Mouse (Mus musculus): Measurements from ENCODE around the gene Lingo1.

Gene Lingo1

DNA sequence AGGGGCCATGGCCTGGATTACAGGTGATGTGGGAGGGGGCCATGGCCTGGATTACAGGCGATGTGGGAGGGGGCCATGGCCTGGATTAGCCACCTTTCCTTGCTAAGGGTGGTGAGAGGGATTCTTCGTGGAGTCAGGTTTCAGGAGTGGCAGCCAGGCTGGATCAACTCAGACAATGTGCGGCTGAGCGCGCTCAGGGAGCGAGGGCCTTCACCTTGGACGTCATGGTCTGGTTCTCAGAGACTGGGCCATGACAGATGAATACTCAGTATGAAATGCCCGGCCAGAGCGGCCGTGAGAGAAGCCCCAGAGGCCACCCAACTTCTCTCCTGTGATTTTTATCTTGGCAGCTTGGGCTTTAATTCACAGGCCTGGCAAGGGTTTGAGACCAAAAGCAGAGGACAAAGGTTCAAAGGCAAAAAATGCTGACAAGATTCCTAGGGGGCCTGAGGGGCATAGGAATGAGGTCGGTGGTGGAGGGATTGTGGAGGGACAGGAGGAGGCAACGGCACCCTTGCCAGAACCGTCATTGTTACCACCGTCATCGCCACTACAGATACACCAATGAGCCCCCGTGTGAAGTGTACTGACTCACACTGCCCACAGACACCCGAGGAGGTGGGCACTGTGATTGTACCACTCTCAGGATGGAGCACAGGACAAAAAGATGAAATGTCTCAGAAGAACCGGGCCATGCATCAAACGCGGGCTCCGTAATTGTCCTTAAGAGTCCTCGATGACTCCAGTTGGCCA, 117.2 kb downstream of the Lingo1 start:
- no peak for DNase-seq (ENCODE audit: low spot score)

DNA sequence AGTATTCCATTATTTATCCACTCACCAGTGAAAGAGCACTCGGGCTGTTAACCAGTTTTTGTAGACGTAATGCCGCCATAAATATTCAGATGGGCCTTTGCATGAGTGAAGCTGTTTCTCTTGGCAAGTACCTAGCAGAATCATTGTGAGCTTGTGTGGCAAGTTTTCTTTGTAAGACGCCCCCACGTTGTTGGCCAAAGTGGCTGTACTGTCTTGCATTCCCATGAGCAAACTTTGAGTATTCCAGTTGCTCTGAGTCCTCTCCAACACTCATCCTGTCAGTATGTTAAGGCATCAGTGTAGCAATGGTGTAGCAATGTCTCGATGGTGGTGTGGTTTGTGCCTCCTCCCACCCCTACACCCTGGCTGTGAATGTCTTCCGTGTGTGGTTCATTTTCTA, 120.6 kb downstream of the Lingo1 start:
- DNase-seq (ENCODE audit: low spot score) = no peak

DNA sequence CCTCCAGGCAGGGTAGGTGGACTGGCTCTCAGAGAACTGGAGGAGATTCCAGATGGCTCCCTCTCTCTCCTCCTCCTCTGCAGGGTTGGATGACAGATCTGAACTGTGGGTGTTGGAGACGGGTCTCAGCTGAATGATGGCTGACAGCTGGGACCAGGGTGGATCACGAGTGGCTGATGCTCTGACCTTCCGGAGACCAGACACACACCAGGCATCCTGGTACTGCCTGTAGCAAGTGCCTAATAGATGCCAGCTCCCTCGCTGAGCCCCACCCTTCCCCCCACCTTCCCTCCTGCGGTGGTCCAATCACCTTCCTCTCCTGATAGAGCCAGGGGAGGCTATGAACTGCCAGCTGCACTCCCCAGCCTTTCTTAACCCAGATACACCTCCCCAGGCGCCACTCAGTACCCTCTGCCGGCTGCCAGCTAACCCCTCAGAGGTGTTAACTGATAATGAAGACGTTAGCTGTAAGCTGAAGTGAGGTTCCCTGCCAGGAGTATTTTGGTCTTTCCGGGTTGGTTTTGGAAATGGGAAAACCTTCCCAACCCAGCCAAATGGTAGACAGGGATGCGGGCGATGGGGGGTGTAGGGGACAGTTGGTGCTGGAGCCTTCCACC, 126.6 kb downstream of the Lingo1 start:
- DNase-seq (ENCODE audit: low spot score) = no peak

DNA sequence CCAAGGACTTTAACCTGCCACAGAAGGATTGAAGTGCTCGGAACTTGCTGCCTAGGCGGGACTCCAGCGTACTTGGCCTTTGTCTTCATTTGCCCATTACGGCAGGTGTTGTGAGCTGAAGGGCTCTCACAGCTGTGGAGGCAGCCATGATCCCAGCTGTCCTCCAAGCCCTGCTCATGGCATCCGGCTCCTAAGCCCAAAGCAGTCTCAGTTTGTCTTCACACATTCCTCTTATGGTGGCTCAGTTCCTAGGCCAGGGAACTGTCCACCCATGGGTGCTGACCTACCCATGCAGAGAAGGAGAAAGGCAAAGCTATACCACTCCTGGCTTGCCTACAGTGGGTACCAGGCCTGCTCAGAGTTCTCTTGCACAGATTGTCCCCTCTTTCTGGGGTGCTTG, 132.1 kb downstream of the Lingo1 start:
- DNase-seq (ENCODE audit: low spot score) = no peak

DNA sequence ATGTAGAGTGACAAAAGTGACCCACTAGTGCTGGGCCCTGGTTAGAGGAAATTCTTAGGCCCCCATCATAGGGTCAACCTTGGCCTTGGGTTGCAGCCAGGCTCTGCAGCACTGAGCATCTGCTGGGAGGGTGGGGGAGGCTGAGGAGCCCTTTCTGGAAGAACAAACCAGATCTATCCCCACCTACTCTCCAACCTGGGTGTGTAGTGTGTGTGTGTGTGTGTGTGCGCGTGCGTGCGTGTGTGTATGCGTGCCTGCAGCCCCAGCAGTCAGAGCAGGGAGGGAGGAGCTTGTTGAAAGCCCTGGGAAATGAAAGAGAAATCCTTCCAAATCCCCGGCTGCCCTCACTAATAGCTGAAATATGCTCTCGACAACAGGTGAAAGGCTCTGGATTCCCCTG, 133.3 kb downstream of the Lingo1 start:
- no peak for DNase-seq (ENCODE audit: low spot score)

DNA sequence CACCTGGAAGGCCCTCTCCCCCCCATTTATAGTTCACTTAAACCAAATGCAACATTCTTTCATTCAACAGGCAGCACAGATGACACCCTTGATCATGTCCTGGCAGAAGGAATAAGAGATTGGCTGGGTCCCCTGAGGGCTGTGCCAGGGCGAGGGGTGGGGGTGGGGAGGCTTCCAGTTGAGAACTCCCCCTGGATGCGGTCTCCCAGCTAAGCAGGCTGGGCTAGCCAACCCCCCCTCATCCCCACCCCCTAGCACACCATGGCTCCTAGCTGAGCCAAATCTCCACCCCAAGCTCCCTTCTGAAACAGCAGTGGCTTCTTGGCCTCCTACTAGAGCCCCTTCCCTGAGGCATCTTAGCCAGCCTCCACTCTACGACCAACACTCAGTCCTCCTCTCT, 133.9 kb downstream of the Lingo1 start:
- no peak for DNase-seq (ENCODE audit: low spot score)

DNA sequence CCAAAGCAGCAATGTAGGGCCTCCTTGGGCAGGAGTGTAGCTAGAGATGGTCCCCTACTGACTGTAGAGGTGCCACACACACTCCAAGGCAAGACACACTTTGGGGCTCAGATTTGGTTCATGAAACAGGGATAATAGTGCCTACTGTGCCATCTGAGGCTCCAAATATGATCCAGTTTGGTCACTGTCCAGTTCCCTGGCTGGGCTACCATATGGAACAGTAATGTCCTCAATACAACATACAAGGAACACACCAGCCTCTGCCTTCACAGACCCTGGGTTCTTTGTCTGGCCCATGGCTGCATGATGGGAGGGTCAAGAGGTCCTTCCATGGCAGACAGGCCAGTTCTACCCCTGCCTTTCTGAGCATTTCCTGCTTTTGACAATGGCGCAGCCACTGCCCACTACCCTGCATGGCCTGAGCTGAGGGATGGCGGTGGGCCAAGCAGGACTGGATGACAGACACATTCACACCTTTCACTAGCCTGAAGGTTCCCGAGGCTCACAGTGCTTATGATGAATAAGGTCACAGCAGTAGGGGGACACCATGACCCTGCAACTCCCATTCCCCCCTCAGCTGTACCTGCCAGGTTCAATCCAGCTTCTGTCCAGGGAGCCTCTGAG, 134.9 kb downstream of the Lingo1 start:
- no peak for DNase-seq (ENCODE audit: low spot score)

DNA sequence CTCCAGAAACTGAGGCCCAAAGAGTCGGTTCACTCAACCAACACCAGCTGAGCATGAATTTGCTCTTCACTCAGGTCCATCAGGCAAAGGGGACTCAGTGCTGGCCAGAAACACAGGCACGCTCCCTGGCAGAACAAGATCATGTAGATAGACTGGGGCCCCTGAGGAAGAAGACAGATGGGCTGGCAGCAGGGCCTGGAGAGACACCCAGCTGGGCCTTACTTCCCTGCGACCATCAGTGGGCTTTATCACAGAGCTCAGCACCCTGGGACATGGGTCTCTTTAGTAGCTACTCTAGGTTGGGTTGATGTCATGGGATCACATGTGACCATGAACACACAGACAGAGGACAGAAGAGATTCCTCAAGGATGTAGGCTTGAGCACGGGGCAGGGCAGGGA, 137.7 kb downstream of the Lingo1 start:
- no peak for DNase-seq (ENCODE audit: low spot score)

DNA sequence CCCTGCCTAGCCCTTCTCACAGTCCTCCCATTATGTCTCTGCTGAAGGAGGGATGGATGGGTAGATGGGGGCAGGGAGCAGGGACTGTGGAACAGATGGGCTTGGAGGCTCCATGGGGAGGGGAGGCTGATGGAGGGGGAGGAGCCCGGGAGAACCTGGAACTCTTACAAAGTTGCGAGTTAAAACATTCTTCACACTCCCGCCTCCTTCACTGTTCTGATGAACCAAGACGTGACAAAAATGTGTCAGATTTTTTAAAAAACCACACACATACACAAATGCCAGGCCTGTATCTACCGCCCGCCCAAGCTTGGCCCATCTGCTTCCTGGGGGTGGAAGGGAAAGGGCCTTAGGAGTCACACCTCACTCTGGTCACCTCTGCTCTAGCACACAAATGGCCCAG, 138.3 kb downstream of the Lingo1 start:
- peak; percentile 16 for DNase-seq (ENCODE audit: low spot score)

DNA sequence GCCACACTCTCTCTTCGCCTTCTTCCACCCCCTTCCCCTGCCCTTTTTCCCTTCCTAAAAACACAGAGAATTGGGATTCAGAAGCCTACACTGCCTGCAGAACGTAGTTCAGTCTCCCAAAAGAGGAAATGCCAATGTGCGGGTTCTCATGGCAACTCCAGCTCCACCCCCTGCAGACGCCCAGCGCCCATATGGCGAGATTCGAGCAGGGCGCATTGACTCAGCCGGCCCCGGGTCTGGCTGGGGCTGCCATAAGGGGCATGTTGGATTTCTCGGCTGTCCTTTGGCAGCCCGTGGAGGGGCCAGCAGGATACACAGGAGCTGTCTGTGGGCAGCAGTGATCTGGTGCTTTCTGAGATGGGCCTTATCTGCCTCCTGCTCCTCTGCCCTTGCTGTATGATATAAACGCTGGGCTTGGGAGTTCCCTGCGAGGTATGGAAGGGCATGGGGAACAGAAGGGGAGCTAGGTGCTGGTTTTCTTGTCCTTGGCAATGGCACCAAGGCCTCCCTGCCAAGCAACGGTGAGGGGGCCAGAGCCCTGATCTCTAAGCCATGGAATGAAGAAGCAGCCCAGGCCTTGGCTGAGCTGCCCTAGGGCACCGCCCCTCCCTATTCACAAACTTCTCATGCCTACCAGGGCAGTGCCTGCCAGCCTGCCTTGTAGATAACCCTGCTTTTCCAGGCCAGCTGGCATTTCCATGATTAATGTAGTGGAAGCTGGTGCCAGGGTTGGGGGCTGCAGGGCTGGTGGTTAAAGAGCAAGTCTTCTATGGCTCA, 139.3 kb downstream of the Lingo1 start:
- no peak for DNase-seq (ENCODE audit: low spot score)

DNA sequence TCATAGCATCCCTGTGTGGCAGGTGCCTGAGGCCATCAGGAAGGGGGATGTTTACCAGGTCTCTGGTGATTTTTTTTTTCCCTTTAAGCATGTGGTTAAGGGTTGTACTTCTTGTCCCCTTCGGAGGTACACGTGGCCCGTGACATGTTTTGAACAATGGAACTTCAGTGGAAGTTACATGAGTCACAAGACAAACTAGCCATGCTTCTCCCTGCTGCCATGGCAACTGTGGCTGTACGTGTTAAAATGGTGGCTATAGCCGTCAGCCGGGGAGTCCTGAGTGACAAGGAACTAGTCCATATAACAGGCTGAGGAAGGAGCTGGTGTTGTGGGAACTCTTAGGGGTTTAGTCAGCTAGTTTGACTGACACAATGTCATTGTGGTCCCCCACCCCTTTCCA, 141.1 kb downstream of the Lingo1 start:
- DNase-seq (ENCODE audit: low spot score) = no peak

DNA sequence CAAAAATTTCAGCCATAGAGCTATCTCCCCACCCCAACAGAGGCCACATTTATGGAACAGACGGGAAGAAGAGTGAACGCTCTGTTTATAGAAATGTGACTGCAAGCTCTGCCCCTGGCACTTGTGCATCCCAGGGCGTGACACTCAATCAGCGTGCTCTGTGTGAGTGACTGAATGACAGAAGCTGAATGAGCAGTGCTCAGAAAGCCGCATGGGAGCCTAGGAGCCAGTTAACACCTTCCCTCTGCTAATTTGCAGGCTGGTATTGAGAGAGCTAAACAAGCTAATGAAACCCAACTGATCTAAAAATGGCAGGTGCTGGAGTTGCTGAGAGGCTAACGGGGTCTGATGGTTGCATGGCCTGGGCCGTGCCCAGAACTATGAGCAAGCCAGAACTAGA, 143.7 kb downstream of the Lingo1 start:
- no peak for DNase-seq (ENCODE audit: low spot score)

DNA sequence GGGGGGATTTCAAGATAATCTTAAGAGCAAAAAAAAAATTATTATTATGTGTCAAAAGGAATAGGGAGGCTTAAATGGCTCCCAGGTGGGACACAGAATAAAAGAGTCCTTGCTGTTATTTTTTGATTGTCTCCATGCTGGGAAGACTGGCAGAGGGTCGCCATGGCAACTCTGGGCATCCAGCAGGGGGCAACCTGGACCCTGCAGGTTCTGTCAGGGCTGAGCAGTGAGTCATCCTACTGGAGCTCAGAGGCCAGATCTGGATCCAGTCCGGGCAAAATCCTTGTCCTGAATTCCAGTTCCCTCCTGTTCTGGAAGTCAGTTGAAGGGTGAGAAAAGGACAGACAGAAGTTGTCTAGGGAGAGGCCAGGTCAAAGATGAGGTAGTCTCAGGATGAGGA, 144.7 kb downstream of the Lingo1 start:
- no peak for DNase-seq (ENCODE audit: low spot score)

DNA sequence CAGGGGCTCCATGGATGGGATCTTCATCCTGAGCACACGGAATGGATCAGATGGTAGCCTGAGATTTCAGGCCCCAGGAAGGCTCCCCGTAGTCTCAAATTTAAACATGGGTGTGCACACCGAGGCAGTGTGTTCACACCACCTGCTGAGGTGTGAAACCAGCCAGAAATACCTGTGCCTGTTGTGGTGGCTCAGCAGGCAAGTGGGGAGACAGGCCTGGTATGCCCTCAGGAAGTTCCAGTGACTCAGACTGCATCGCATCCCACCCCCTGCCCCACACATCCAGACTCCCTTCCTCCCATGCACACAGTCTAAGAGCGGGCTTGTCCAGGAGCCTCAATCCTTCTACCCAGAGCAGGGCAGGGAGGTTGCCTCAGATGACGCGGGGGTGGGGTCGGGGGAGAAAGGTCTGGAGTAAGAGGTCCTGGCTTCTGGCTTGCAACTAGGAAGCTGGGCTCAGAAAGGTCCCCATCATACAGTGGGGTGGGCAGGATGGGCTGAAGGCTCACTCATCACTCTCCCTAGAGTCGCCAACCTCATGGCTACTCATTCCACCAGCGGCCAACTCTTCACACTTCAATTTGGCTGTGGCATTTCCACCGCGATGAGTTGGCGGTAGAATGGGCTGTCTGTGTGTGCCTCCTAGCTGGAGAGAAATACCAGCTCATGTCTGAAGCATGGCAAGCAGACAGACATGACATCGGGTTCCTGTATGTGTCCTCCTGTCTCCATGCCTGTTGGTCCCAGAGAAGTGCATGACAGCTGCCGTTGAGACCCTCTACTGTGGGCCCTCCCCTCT, 149.8 kb downstream of the Lingo1 start:
- DNase-seq (ENCODE audit: low spot score) = no peak

DNA sequence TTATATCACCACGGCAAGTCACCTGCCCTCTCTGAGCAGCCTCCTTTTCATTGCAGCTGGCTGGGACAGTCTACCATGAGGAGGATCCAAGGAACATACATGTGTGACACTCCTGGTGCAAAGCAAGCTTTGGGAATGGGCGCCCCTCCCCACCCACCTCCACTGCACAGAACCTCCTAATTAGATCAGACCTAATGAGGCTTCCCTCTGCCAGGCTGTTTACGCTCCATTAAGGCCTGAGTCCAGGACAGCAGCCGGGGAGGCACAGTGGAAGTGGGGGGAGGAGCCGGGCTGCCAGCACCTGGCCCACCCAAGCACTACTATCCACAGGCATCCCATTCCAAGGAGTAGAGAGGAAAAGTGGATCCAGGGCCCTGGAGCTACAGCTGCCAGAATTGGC, 152.8 kb downstream of the Lingo1 start:
- no peak for DNase-seq (ENCODE audit: low spot score)

DNA sequence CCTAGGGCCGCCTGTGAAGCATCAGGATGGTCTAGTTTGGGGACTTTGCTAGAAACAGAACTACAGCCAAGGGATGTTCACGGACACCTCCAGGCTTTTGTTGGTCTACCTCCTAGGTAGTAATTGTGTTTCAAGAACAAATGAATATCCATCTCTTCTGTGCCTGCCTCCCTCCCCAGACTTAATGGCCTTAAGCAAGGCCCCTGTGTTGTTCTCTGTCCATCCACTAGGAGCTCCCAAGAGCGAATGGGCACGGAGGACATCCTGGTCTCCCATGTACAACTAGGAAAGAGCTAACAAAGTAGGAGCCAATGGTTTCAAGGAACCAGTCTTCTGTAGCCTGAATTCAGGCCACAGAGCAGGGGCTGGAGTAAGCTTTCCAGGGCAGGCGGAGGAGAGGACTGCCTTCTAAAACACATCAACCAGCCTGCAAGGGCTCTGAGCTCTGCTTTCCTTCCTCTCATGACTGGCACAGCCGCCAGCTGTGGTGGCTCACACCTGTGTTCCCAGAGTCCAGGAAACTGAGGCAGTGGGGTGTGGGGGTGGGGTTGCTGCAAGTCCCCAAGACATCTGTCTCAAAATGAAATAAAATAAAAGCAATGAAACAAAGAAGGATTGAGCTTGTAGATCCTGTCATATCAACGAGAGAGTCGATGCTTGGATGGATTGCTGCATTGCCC, 157.9 kb downstream of the Lingo1 start:
- no peak for DNase-seq (ENCODE audit: low spot score)

DNA sequence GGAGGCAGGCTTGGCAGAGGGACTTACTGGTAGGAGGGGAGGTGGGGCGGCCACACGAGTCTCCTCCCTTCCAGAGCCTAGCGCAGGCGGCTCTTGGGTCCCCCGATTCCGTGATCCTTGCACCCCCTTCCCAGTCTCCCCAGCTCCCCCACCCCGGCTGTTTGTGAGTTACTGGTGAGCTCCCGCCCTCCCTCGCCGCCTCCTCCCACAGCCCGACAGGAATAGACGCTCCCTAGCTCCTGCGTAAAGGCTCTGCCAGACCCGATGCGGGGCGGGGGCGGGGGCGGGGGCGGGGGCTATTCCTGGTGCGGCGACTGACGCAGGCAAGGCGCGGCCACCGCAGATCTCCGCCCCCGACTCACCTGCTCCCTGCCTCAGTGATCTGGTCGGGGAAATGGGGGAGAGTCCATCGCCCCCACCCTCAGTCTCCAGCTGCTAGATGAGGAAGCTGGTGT, 158.8 kb downstream of the Lingo1 start:
- DNase-seq (ENCODE audit: low spot score) = no peak

DNA sequence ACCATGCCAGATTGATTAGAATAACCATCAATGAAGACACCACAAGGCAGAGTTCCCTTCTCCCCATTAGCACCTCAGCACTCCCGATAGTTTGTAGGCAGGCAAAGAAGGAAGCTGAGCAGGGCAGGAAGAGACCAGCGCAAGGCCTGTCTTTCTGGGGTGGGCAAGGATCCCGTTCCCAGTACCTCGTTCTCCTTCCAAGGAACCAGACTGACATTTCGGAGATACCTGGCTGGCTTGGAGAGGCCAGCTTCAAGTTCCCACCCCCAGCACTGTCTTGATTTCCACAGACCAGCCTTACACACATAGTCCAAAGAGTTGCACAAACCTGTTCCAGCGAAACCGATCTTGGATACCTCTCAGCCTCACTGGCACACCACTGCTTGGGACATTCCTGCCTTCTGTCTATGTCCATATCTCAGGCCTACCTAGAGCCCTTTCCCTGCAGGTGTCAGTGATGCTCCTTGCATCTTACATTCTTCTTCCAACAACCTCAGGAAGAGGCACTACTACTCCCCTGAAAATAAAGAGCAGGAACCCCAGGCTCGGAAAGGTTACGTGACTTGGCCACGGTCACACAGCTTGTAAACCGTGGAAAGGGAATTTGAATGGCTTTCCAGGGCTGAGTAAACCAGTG, 159.4 kb downstream of the Lingo1 start:
- no peak for DNase-seq (ENCODE audit: low spot score)

DNA sequence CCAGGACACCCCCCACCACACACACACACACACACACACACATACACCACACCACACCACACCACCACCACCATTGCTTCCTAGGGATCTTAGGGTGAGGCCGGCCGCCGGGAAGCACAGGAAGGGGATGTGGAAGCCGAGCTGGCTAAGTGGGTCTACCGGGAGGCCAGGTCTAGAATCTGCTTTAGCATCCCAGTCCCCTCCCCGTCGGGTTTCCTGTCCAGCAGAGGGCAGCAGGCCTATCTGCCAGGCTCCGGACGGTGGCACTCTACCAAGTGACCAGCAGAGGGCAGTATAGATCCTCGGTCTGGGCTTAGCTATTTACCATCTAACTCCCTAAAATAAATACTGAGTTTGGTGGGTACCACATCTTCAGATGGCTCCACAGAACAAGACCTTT, 160.1 kb downstream of the Lingo1 start:
- DNase-seq (ENCODE audit: low spot score) = peak; percentile 84

DNA sequence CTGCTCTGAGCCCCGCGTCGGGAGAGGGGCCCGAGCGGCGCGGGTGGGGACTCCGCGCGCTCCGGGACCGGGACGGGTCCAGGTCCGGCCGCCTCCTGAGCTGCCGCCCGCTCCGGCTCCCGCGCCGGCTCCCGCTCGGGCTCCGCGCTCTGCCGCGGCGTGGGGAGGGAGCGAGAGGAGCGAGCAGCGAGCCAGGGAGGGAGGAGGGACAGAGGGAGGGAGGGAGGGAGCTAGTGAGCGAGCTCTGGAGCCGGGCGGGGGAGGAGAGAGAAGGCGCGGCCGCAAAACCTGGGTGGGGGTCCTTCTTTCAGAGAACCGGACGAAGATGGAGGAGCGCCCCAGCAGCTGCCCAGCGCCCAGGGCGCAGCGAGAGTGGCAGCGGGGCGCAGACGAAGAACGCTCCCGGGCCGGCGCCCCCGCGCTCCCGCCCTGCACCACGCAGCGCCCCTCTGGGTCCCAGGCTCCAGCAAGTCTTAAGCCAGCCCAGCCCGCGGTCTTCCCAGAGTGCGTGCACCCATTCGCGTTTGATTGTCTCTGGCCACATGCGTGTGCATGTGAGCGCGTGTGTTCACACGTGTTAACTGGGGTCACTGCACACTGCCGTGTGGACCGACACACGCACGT, 160.7 kb downstream of the Lingo1 start:
- no peak for DNase-seq (ENCODE audit: low spot score)
